Mouse (Mus musculus) ovary, postnatal 14 days (tissue): Measurements from ENCODE around the gene Stk31.
"Not testable (repeated sequence)": the region's sequence is repeated elsewhere in the genome, so short reads cannot be mapped to it uniquely, and the experiment has no call there.

Experiments used
- DNase-seq: peaks from one replicate; pipeline ENCODE4 v3.0.0; 2022; ENCODE audit warnings: low spot score

Stk31 gene

GRCm38 (mm10) chr6:49395316-49395715 is at the start of gene Stk31:
Gene Stk31 (plus strand): TSS chr6:49395604.
- DNase-seq: no peak

- DNase-seq: no peak
Measured at GRCm38 (mm10) chr6:49349826-49350225, 45.6 kb upstream of the Stk31 start.

GRCm38 (mm10) chr6:49354613-49355012 is 40.8 kb upstream of the Stk31 start:
- no peak for DNase-seq

- DNase-seq: no peak
Measured at GRCm38 (mm10) chr6:49355171-49355570, 40.2 kb upstream of the Stk31 start.

GRCm38 (mm10) chr6:49360420-49360819 is 35.0 kb upstream of the Stk31 start:
- DNase-seq: no peak

- peak; percentile 68 for DNase-seq
Measured at GRCm38 (mm10) chr6:49367159-49368054, 28.0 kb upstream of the Stk31 start, which contains the start of gene Fam221a. Gene Fam221a (plus strand): TSS chr6:49367739.

- DNase-seq: no peak
Measured at GRCm38 (mm10) chr6:49368212-49368611, 27.2 kb upstream of the Stk31 start.

- no peak for DNase-seq
Measured at GRCm38 (mm10) chr6:49372705-49373104, 22.7 kb upstream of the Stk31 start.

- no peak for DNase-seq
Measured at GRCm38 (mm10) chr6:49373943-49374342, 21.5 kb upstream of the Stk31 start.

- DNase-seq: no peak
Measured at GRCm38 (mm10) chr6:49378328-49378727, 17.1 kb upstream of the Stk31 start.

- DNase-seq: no peak
Measured at GRCm38 (mm10) chr6:49394276-49394675, 1.1 kb upstream of the Stk31 start.

- DNase-seq: no peak
Measured at GRCm38 (mm10) chr6:49397466-49397865, 2.1 kb downstream of the Stk31 start.

GRCm38 (mm10) chr6:49398365-49398764 is 3.0 kb downstream of the Stk31 start:
- no peak for DNase-seq

GRCm38 (mm10) chr6:49410830-49411229 is 15.4 kb downstream of the Stk31 start:
- no peak for DNase-seq

GRCm38 (mm10) chr6:49412967-49413366 is 17.6 kb downstream of the Stk31 start:
- DNase-seq: not testable (repeated sequence)

GRCm38 (mm10) chr6:49415971-49416370 is 20.6 kb downstream of the Stk31 start:
- no peak for DNase-seq

- peak; percentile 1 for DNase-seq
Measured at GRCm38 (mm10) chr6:49437306-49437705, 41.9 kb downstream of the Stk31 start.

- DNase-seq: no peak
Measured at GRCm38 (mm10) chr6:49458112-49458511, 62.7 kb downstream of the Stk31 start.

- no peak for DNase-seq
Measured at GRCm38 (mm10) chr6:49483205-49483604, 87.8 kb downstream of the Stk31 start.

- DNase-seq: no peak
Measured at GRCm38 (mm10) chr6:49491526-49491925, 96.1 kb downstream of the Stk31 start.

- peak; percentile 65 for DNase-seq
Measured at GRCm38 (mm10) chr6:49519053-49519452, 123.6 kb downstream of the Stk31 start.
